Mouse (Mus musculus): ENCODE measurements around the gene Ubald2. TPM values are rescaled to one million over a fixed set of nuclear protein-coding genes. Genes with fewer than 3 reads are reported as not detected.

Gene Ubald2
- polyA plus RNA-seq, 1 experiment from 2014 or later = 77.5 TPM

GRCm38 (mm10) chr11:116478978-116479377 is 45.1 kb downstream of the Ubald2 start:
- Histone ChIP-seq H3K4me2 (ENCODE audit: low read length) (no peak overlapping the region), H3K27ac (replicated peaks; ENCODE audit: low read depth, low read length) (no peak overlapping the region), H3K9me3 (ENCODE audit: control insufficient read depth, low read length) (no peaks in the 10 kb centered on the region), H3K4me3 (replicated peaks; ENCODE audit: low read depth, low read length) (no peak overlapping the region), H3K36me3 (ENCODE audit: control insufficient read depth, insufficient read depth, low read length) (peaks cover 93% of the 10 kb centered on the region), H3K27me3 (ENCODE audit: control insufficient read depth, insufficient read depth, low read length) (no peaks in the 10 kb centered on the region), H3K9ac (replicated peaks; ENCODE audit: low read length) (no peak overlapping the region), H3K4me1 (ENCODE audit: control insufficient read depth, insufficient read depth, low read length) (no peaks in the 10 kb centered on the region)
- 63% methylated on average over 7 of the region's 7 CpGs for WGBS
- ATAC-seq (ENCODE audit: low FRiP score, low TSS enrichment) (no peak), DNase-seq (no peak)

- WGBS = 69% methylated on average over 8 of the region's 8 CpGs
- DNase-seq (no peak), ATAC-seq (ENCODE audit: low FRiP score, low TSS enrichment) (no peak)
- Histone ChIP-seq H3K9me3 (ENCODE audit: control insufficient read depth, low read length) (no peaks in the 10 kb centered on the region), H3K9ac (replicated peaks; ENCODE audit: low read length) (no peak overlapping the region), H3K27me3 (ENCODE audit: control insufficient read depth, insufficient read depth, low read length) (no peaks in the 10 kb centered on the region), H3K27ac (replicated peaks; ENCODE audit: low read depth, low read length) (no peak overlapping the region), H3K4me2 (ENCODE audit: low read length) (no peak overlapping the region), H3K36me3 (ENCODE audit: control insufficient read depth, insufficient read depth, low read length) (peaks cover 94% of the 10 kb centered on the region), H3K4me1 (ENCODE audit: control insufficient read depth, insufficient read depth, low read length) (no peaks in the 10 kb centered on the region), H3K4me3 (replicated peaks; ENCODE audit: low read depth, low read length) (no peak overlapping the region)
Observed at GRCm38 (mm10) chr11:116479832-116480231, 45.9 kb downstream of the Ubald2 start.

- DNase-seq (no peak), ATAC-seq (ENCODE audit: low FRiP score, low TSS enrichment) (no peak)
- peaks cover 94% of the 10 kb centered on the region for H3K36me3 ChIP-seq (ENCODE audit: control insufficient read depth, insufficient read depth, low read length)
- no peak overlapping the region for H3K9ac ChIP-seq (replicated peaks; ENCODE audit: low read length)
- no peak overlapping the region for H3K27ac ChIP-seq (replicated peaks; ENCODE audit: low read depth, low read length)
- no peak overlapping the region for H3K4me2 ChIP-seq (ENCODE audit: low read length)
- H3K9me3 ChIP-seq (ENCODE audit: control insufficient read depth, low read length) = no peaks in the 10 kb centered on the region
- no peaks in the 10 kb centered on the region for H3K27me3 ChIP-seq (ENCODE audit: control insufficient read depth, insufficient read depth, low read length)
- 97% methylated on average over 8 of the region's 8 CpGs for WGBS
- no peaks in the 10 kb centered on the region for H3K4me1 ChIP-seq (ENCODE audit: control insufficient read depth, insufficient read depth, low read length)
- H3K4me3 ChIP-seq (replicated peaks; ENCODE audit: low read depth, low read length) = no peak overlapping the region
Observed at GRCm38 (mm10) chr11:116480975-116481374, 47.1 kb downstream of the Ubald2 start.

DNA sequence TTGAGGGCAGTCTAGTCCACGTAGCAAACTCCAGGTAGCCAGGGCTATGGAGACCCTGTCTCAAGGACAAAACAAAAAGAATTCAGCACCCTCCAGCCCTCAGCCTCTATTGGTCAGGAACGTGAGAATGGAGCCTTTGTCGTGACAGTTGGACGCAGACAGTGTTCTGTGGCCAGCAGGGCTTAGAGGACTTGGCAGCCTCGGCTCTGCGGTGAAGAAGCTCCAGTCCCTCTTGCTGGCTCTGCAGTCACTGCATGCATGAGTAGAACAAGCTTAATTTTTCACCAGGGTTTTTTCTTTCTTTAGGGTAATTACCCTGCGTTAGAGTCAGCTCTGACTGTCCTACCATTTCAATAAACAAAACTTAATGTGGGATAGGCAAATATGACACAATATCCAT is 47.9 kb downstream of the Ubald2 start:
- Histone ChIP-seq H3K27me3 (ENCODE audit: control insufficient read depth, insufficient read depth, low read length) (no peaks in the 10 kb centered on the region), H3K9me3 (ENCODE audit: control insufficient read depth, low read length) (no peaks in the 10 kb centered on the region), H3K9ac (replicated peaks; ENCODE audit: low read length) (no peak overlapping the region), H3K4me3 (replicated peaks; ENCODE audit: low read depth, low read length) (no peak overlapping the region), H3K4me2 (ENCODE audit: low read length) (no peak overlapping the region), H3K27ac (replicated peaks; ENCODE audit: low read depth, low read length) (no peak overlapping the region), H3K4me1 (ENCODE audit: control insufficient read depth, insufficient read depth, low read length) (no peaks in the 10 kb centered on the region), H3K36me3 (ENCODE audit: control insufficient read depth, insufficient read depth, low read length) (peaks cover 92% of the 10 kb centered on the region)
- ATAC-seq (ENCODE audit: low FRiP score, low TSS enrichment) = no peak
- WGBS = 82% methylated on average over 7 of the region's 7 CpGs
- DNase-seq = no peak

GRCm38 (mm10) chr11:116484261-116484660 is 50.4 kb downstream of the Ubald2 start:
- WGBS = 97% methylated on average over 8 of the region's 8 CpGs
- no peaks in the 10 kb centered on the region for H3K27me3 ChIP-seq (ENCODE audit: control insufficient read depth, insufficient read depth, low read length)
- H3K27ac ChIP-seq (replicated peaks; ENCODE audit: low read depth, low read length) = no peak overlapping the region
- H3K9me3 ChIP-seq (ENCODE audit: control insufficient read depth, low read length) = no peaks in the 10 kb centered on the region
- H3K4me1 ChIP-seq (ENCODE audit: control insufficient read depth, insufficient read depth, low read length) = peaks cover 6% of the 10 kb centered on the region
- H3K9ac ChIP-seq (replicated peaks; ENCODE audit: low read length) = no peak overlapping the region
- DNase-seq = no peak
- H3K4me2 ChIP-seq (ENCODE audit: low read length) = no peak overlapping the region
- ATAC-seq (ENCODE audit: low FRiP score, low TSS enrichment) = no peak
- H3K36me3 ChIP-seq (ENCODE audit: control insufficient read depth, insufficient read depth, low read length) = peaks cover 78% of the 10 kb centered on the region
- H3K4me3 ChIP-seq (replicated peaks; ENCODE audit: low read depth, low read length) = no peak overlapping the region

DNA sequence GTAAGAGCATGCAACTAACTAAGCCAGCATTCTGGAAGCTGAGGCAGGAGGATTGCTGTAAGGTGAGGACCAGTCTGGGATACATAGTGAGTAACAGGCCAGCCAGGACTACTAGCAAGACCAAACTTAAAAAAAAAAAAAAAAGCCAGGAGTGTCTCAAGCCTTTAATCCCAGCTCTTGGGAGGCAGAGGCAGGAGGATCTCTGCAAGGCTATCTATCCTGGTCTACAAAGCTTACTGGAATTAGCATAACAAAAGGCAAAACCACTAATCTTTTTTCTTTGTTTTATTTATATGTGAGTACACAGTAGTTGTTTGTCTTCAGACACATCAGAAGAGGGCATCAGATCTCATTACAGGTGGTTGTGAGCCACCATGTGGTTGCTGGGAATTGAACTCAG is 54.3 kb downstream of the Ubald2 start:
- H3K9ac ChIP-seq (replicated peaks; ENCODE audit: low read length) = no peak overlapping the region
- DNase-seq (no peak), ATAC-seq (ENCODE audit: low FRiP score, low TSS enrichment) (no peak)

More for the DNA sequence above, 54.3 kb downstream of the Ubald2 start:
- no peak overlapping the region for H3K4me2 ChIP-seq (ENCODE audit: low read length)
- H3K4me3 ChIP-seq (replicated peaks; ENCODE audit: low read depth, low read length) = no peak overlapping the region
- no peaks in the 10 kb centered on the region for H3K27me3 ChIP-seq (ENCODE audit: control insufficient read depth, insufficient read depth, low read length)
- H3K36me3 ChIP-seq (ENCODE audit: control insufficient read depth, insufficient read depth, low read length) = peaks cover 44% of the 10 kb centered on the region
- no peak overlapping the region for H3K27ac ChIP-seq (replicated peaks; ENCODE audit: low read depth, low read length)
- H3K4me1 ChIP-seq (ENCODE audit: control insufficient read depth, insufficient read depth, low read length) = peaks cover 10% of the 10 kb centered on the region
- no peaks in the 10 kb centered on the region for H3K9me3 ChIP-seq (ENCODE audit: control insufficient read depth, low read length)

Other genes starting within 250 kb of the Ubald2 start
- gene Ten1, start 235.2 kb upstream of the Ubald2 start, polyA plus RNA-seq (2014; fragmentation: Nextera tagmentation; extraction: Ambion mirVana) = 77.0 and 97.9 TPM in 2 replicates
- gene Acox1, start 235.0 kb upstream of the Ubald2 start, polyA plus RNA-seq (2014; fragmentation: Nextera tagmentation; extraction: Ambion mirVana) = 50.5 and 68.3 TPM in 2 replicates
- gene Evpl, start 196.0 kb upstream of the Ubald2 start, polyA plus RNA-seq (2014; fragmentation: Nextera tagmentation; extraction: Ambion mirVana) = 0.36 and 0.43 TPM in 2 replicates
- gene Srp68, start 159.9 kb upstream of the Ubald2 start, polyA plus RNA-seq (2014; fragmentation: Nextera tagmentation; extraction: Ambion mirVana) = 49.5 and 57.1 TPM in 2 replicates
- gene Galr2, start 153.2 kb upstream of the Ubald2 start, polyA plus RNA-seq (2014; fragmentation: Nextera tagmentation; extraction: Ambion mirVana) = 0.30 and 0.55 TPM in 2 replicates
- gene Exoc7, start 126.9 kb upstream of the Ubald2 start, polyA plus RNA-seq (2014; fragmentation: Nextera tagmentation; extraction: Ambion mirVana) = 122 and 125 TPM in 2 replicates
- 9.2 TPM in 2 replicates for gene Foxj1, start 98.7 kb upstream of the Ubald2 start, polyA plus RNA-seq (2014; fragmentation: Nextera tagmentation; extraction: Ambion mirVana)
- gene Rnf157, start 21.1 kb upstream of the Ubald2 start, polyA plus RNA-seq (2014; fragmentation: Nextera tagmentation; extraction: Ambion mirVana) = 45.5 and 50.2 TPM in 2 replicates
- gene Qrich2, start 32.1 kb downstream of the Ubald2 start, polyA plus RNA-seq (2014; fragmentation: Nextera tagmentation; extraction: Ambion mirVana) = 0.09 TPM in 1 of 2 replicates, not detected in the other
- 171 and 174 TPM in 2 replicates for gene Prpsap1, start 60.1 kb downstream of the Ubald2 start, polyA plus RNA-seq (2014; fragmentation: Nextera tagmentation; extraction: Ambion mirVana)
- 5.4 and 6.0 TPM in 2 replicates for gene Sphk1, start 96.8 kb downstream of the Ubald2 start, polyA plus RNA-seq (2014; fragmentation: Nextera tagmentation; extraction: Ambion mirVana)
- 26.1 and 26.9 TPM in 2 replicates for gene Ube2o, start 147.4 kb downstream of the Ubald2 start, polyA plus RNA-seq (2014; fragmentation: Nextera tagmentation; extraction: Ambion mirVana)
- 0.49 and 0.70 TPM in 2 replicates for gene Aanat, start 152.3 kb downstream of the Ubald2 start, polyA plus RNA-seq (2014; fragmentation: Nextera tagmentation; extraction: Ambion mirVana)
- 0.61 and 0.63 TPM in 2 replicates for gene Rhbdf2, start 192.9 kb downstream of the Ubald2 start, polyA plus RNA-seq (2014; fragmentation: Nextera tagmentation; extraction: Ambion mirVana)
- gene Prcd, start 219.4 kb downstream of the Ubald2 start, polyA plus RNA-seq (2014; fragmentation: Nextera tagmentation; extraction: Ambion mirVana) = 1.6 and 3.3 TPM in 2 replicates
- 19.1 and 24.0 TPM in 2 replicates for gene Cygb, start 220.2 kb downstream of the Ubald2 start, polyA plus RNA-seq (2014; fragmentation: Nextera tagmentation; extraction: Ambion mirVana)